Comparison of ENCODE assay signal across 8 mouse cellular contexts in genomic region chr4:59548011-59548559, GRCm38 (mm10). TPM values are rescaled to one million over a fixed set of nuclear protein-coding genes. Genes with fewer than 3 reads are reported as not detected.
DNase-seq lines count a peak whose midpoint lies in the region; ATAC-seq and TF ChIP-seq lines count a peak whose summit lies in the region.

No protein-coding gene starts in this region.

- no peak for ATAC-seq in forebrain, embryonic 12.5 days (ENCODE audit: low FRiP score)
- ATAC-seq in liver, embryonic 16.5 days (ENCODE audit: low read depth), result no peak

- peak overlapping the region; percentile 99 for H3K9ac ChIP-seq in MEL (ENCODE audit: control insufficient read depth, low read depth, low read length, poor library complexity, severe bottlenecking)
- peak overlapping the region; percentile 83 for H3K9ac ChIP-seq in forebrain, embryonic 12.5 days
- H3K9ac ChIP-seq in liver, embryonic 16.5 days (ENCODE audit: low read depth, low read length), result peak overlapping the region; percentile 100

- no peak for TF ChIP-seq CTCF in MEL (IDR thresholded peaks at IDR 0.05 in 2 of 3, conservative IDR thresholded peaks at IDR 0.05 in 1 of 3; ENCODE audit: control insufficient read depth in 1 of 3, insufficient read depth in 1 of 3, low read depth in 2 of 3, low read length in 3 of 3, poor library complexity in 1 of 3, severe bottlenecking in 1 of 3)

- no peaks in the 10 kb centered on the region for H3K27me3 ChIP-seq in MEL (ENCODE audit: control insufficient read depth in 1 of 2, insufficient read depth in 2 of 2, low read length in 2 of 2)
- 0 out of 2 replicates have a peak, but pooled peaks cover 3% of the 10 kb centered on the region for H3K27me3 ChIP-seq in forebrain, embryonic 12.5 days
- no peaks in the 10 kb centered on the region for H3K27me3 ChIP-seq in liver, embryonic 16.5 days (ENCODE audit: control insufficient read depth, insufficient read depth, low read depth, low read length)

- intact Hi-C loops in left cerebral cortex, postnatal 25 days (cut with DNase I), result loop anchor here (2.0 to 5.0 kb wide), 2 partner anchors 166 to 359 kb away; partner anchors contain the start of gene Ugcg

- 0 out of 4 replicates have a peak, but pooled peaks of 1 of the 2 experiments have one; percentile 6 for TF ChIP-seq EP300 in MEL (IDR thresholded peaks at IDR 0.05; ENCODE audit: low read depth in 1 of 2, low read length in 2 of 2)

- no peak for TF ChIP-seq RAD21 in MEL (IDR thresholded peaks at IDR 0.05; ENCODE audit: low read depth, low read length)

- H3K36me3 ChIP-seq in MEL (ENCODE audit: control insufficient read depth in 1 of 2, insufficient read depth in 2 of 2, low read length in 2 of 2), result peaks cover 0 to 23% of the 10 kb centered on the region in 2 experiments; a peak in 2 of 4 replicates
- H3K36me3 ChIP-seq in forebrain, embryonic 12.5 days (replicated peaks), result no peaks in the 10 kb centered on the region
- H3K36me3 ChIP-seq in liver, embryonic 16.5 days (ENCODE audit: control insufficient read depth, insufficient read depth), result no peaks in the 10 kb centered on the region

- H3K4me3 ChIP-seq in MEL (ENCODE audit: control insufficient read depth in 1 of 2, insufficient read depth in 1 of 2, low read depth in 2 of 2, low read length in 2 of 2), result peak overlapping the region; percentile 90 to 98
- H3K4me3 ChIP-seq in forebrain, embryonic 12.5 days (replicated peaks), result peak overlapping the region; percentile 82
- peak overlapping the region; percentile 99 for H3K4me3 ChIP-seq in liver, embryonic 16.5 days (ENCODE audit: low read depth, low read length)

- 8% methylated on average over 18 of the region's 18 CpGs for WGBS in forebrain, embryonic 12.5 days
- WGBS in liver, embryonic 16.5 days (ENCODE audit: insufficient replicate concordance), result under 1% methylated on average over 18 of the region's 18 CpGs

- H3K9me3 ChIP-seq in MEL (replicated peaks; ENCODE audit: insufficient read depth, low read length), result no peaks in the 10 kb centered on the region
- no peaks in the 10 kb centered on the region for H3K9me3 ChIP-seq in forebrain, embryonic 12.5 days
- H3K9me3 ChIP-seq in liver, embryonic 16.5 days (replicated peaks; ENCODE audit: control insufficient read depth, low read length), result no peaks in the 10 kb centered on the region

- no peak for TF ChIP-seq POLR2A in MEL (IDR thresholded peaks at IDR 0.05; ENCODE audit: control insufficient read depth in 1 of 2, insufficient read depth in 1 of 2, low read depth in 1 of 2, low read length in 2 of 2, poor library complexity in 1 of 2)

- H3K79me2 ChIP-seq in MEL (ENCODE audit: control insufficient read depth, insufficient read depth, low read length, poor library complexity), result peaks cover 46% of the 10 kb centered on the region

- peak; percentile 27 for DNase-seq in kidney, adult 9 months
- DNase-seq in kidney, postnatal 36 days, result no peak
- DNase-seq in MEL (ENCODE audit: low read depth, low spot score), result no peak
- no peak for DNase-seq in adrenal gland, adult 8-10 months
- no peak for DNase-seq in left cerebral cortex, postnatal 25 days (ENCODE audit: low spot score in 2 of 2)
- no peak for DNase-seq in ovary, postnatal 10 days (ENCODE audit: low spot score)

- H3K4me2 ChIP-seq in forebrain, embryonic 12.5 days, result peak overlapping the region; percentile 71
- H3K4me2 ChIP-seq in liver, embryonic 16.5 days (ENCODE audit: low read depth, low read length), result peak overlapping the region; percentile 98

- H3K4me1 ChIP-seq in MEL (ENCODE audit: control insufficient read depth in 1 of 2, insufficient read depth in 2 of 2, low read length in 2 of 2), result peaks cover 8 to 24% of the 10 kb centered on the region in 2 experiments
- peaks cover 7% of the 10 kb centered on the region; the same call in 1 of the 2 replicates for H3K4me1 ChIP-seq in forebrain, embryonic 12.5 days
- H3K4me1 ChIP-seq in liver, embryonic 16.5 days (ENCODE audit: control insufficient read depth, low read depth, low read length), result peaks cover 17% of the 10 kb centered on the region

- peak overlapping the region; percentile 93 for H3K27ac ChIP-seq in MEL (ENCODE audit: control insufficient read depth, low read depth, low read length)
- H3K27ac ChIP-seq in forebrain, embryonic 12.5 days, result no peak overlapping the region; the same call in 1 of the 2 replicates
- H3K27ac ChIP-seq in liver, embryonic 16.5 days (ENCODE audit: low read length), result peak overlapping the region; percentile 100

TF ChIP-seq in MEL, 35 proteins besides CTCF, POLR2A, EP300 and RAD21:
- TF ChIP-seq NELFE (IDR thresholded peaks at IDR 0.05; ENCODE audit: low read depth, low read length), result no peak
- TF ChIP-seq MAFK (IDR thresholded peaks at IDR 0.05; ENCODE audit: borderline replicate concordance, low read depth, low read length), result no peak
- TF ChIP-seq MAX (IDR thresholded peaks at IDR 0.05; ENCODE audit: low read length), result no peak
- peak; percentile 28; the same call in 1 of the 2 replicates for TF ChIP-seq MXI1 (IDR thresholded peaks at IDR 0.05; ENCODE audit: low read depth, low read length)
- TF ChIP-seq ZNF384 (IDR thresholded peaks at IDR 0.05; ENCODE audit: low read depth, low read length), result peak; percentile 53; the same call in 1 of the 2 replicates
- no peak for TF ChIP-seq KAT2A (conservative IDR thresholded peaks at IDR 0.05; ENCODE audit: low read depth, low read length)
- peak; percentile 0; the same call in 1 of the 2 replicates for TF ChIP-seq RCOR1 (IDR thresholded peaks at IDR 0.05; ENCODE audit: low read depth, low read length)
- no peak for TF ChIP-seq MYC (IDR thresholded peaks at IDR 0.05; ENCODE audit: low read depth, low read length)

RNA-seq across cellular contexts. Expression of gene Ptbp3, which starts 1.1 kb away (rescaled TPM):
- total RNA-seq in MEL (2012; rRNA removed), result 78.8 and 90.0 TPM in 2 replicates
- polyA plus RNA-seq in MEL (2012; ENCODE audit: insufficient read depth in 1 of 2, insufficient read length in 2 of 2, low read depth in 1 of 2, low replicate concordance in 2 of 2, missing spikeins in 1 of 2), result 100 to 1,000 TPM; 121 to 315 TPM
- 25.2 and 29.1 TPM in 2 replicates for polyA plus RNA-seq in forebrain, embryonic 12.5 days (2016; fragmentation: Nextera tagmentation; extraction: Ambion mirVana)
- polyA plus RNA-seq in liver, embryonic 16.5 days (2015; fragmentation: Nextera tagmentation; extraction: Ambion mirVana), result 52.4 and 54.2 TPM in 2 replicates
- total RNA-seq in adrenal gland, adult 8-10 months (2022), result 100 to 1,000 TPM in 3 of 4 experiments, 10 to 100 TPM in 1; 89.8 to 110 (median 102) TPM
- total RNA-seq in left cerebral cortex, postnatal 25 days (2021), result 10 to 100 TPM; 28.1 to 32.0 TPM

RNA-seq across cellular contexts. Expression of gene Hsdl2, which starts 33.3 kb away (rescaled TPM):
- 8.4 and 10.6 TPM in 2 replicates for total RNA-seq in MEL (2012; rRNA removed)
- polyA plus RNA-seq in MEL (2012; ENCODE audit: insufficient read depth in 1 of 2, insufficient read length in 2 of 2, low read depth in 1 of 2, low replicate concordance in 2 of 2, missing spikeins in 1 of 2), result 10 to 100 TPM in 1 of 2 experiments, not detected in 1; 15.0 TPM
- 27.6 and 28.1 TPM in 2 replicates for polyA plus RNA-seq in forebrain, embryonic 12.5 days (2016; fragmentation: Nextera tagmentation; extraction: Ambion mirVana)
- polyA plus RNA-seq in liver, embryonic 16.5 days (2015; fragmentation: Nextera tagmentation; extraction: Ambion mirVana), result 20.9 and 21.3 TPM in 2 replicates
- total RNA-seq in adrenal gland, adult 8-10 months (2022), result 10 to 100 TPM; 63.8 to 85.7 (median 71.5) TPM
- total RNA-seq in left cerebral cortex, postnatal 25 days (2021), result 10 to 100 TPM; 24.9 to 25.8 TPM
